19 mouse cellular contexts compared by ENCODE assay signal in the genomic region with DNA sequence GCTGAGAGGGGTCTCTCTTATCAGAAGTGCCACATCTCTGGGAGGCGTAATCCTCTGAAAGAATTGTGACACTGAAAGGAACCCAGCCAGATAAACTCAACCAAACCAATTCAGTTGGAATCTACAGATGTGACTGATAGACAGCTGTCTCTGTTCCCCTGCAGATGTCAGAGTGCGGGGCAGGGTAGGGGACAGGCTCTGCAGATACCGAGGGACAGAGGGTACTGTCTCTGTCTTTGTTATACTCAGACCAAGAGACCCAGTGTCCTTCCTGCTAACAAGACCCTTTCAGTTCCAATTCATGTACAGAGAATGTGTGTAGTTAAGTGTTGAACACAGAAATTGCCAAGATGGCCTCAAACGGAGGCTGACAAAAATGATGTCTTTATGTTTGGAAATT. TPM values are rescaled to one million over a fixed set of nuclear protein-coding genes. Genes with fewer than 3 reads are reported as not detected.
"Had no signal": no experiment of that assay in that cellular context is flagged by ENCODE, and none has a peak within 500 bp of the region (broad histone marks: within the 10 kb centered on the region; RNA-seq: fewer than 3 reads in every experiment).

No protein-coding gene starts in this region.

- H3K27me3 ChIP-seq: neural tube, embryonic 13.5 days; neural tube, embryonic 15.5 days had no signal

- H3K4me1 ChIP-seq: neural tube, embryonic 13.5 days; neural tube, embryonic 15.5 days had no signal

- DNase-seq: lung, adult 18-20 months; lung, embryonic 14.5 days; lung, postnatal 10 days; lung, postnatal 4 days; midbrain, embryonic 14.5 days; retina, postnatal 1 day; right cerebral cortex, adult 18-20 months; right cerebral cortex, postnatal 25 days; right cerebral cortex, postnatal 4 days; spleen, adult 18-20 months; thymus, adult 18-20 months; thymus, postnatal 14 days; thymus, postnatal 4 days had no signal

- H3K4me3 ChIP-seq: midbrain, embryonic 10.5 days; myocyte; neural tube, embryonic 13.5 days; neural tube, embryonic 15.5 days had no signal

- H3K27ac ChIP-seq: midbrain, embryonic 10.5 days; neural tube, embryonic 13.5 days; neural tube, embryonic 15.5 days had no signal

RNA-seq across cellular contexts. Expression of a gene that starts 6.4 kb away (rescaled TPM):
- total RNA-seq: megakaryocyte, adult 5-6 weeks had no signal
- polyA plus RNA-seq: liver, embryonic 16.5 days had no signal
